Mouse (Mus musculus) c-Kit-negative CD71-positive TER-119-positive erythroid progenitor cells, embryonic 14.5 days (primary cell): ENCODE results near the gene Lipi.
A peak's percentile ranks its signal among the peaks of the same experiment; 100 is the strongest.

Experiments
- DNase-seq: peaks from one replicate; pipeline ENCODE4 v3.0.0-alpha.2; 2013; ENCODE audit warnings: low read depth, low spot score

Lipi gene

DNA sequence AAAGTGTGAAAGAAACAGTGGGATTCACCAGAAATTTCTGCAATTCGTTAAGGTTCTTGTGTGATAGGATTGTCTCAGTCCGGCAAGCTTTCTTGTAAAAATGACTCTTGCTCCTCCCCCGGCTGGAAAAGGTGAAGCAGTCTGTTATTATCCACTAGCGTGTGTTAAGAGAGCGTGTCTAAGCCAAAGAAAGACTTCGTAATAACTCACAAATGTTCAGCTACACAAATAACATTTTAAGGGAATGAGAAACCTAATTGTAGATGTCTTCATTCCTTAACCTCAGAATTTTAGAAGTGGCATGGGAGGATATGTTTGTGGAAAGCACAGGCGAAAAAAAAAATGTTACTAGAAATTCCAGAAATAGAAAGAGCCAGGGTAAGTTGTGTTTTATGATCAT, at the start of gene Lipi:
Lipi (minus strand) TSS at position 101 of the 400 bp plus-strand sequence.
- DNase-seq, result no peak

DNA sequence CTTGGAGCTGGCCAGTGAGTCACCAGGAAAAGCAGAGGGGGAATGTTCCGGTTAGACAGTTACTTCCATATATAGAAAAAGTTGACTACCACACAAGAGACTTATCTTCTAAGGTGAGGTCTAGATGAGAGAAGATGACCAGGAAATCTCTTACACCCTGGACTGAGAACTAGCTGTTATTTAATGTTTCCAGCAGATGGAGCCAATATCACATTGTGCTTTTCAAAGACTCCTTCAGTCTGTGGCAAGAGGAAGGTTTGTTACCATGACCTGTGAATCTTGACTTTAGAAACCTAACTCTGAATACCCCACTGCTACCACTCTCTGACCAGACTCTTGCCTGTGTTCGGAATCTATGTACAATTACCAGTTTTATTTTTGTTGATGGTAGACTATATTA, 42.0 kb upstream of the Lipi start:
- DNase-seq, result no peak

- DNase-seq, result peak; percentile 5
Observed at GRCm38 (mm10) chr16:75617651-75618349, 31.9 kb upstream of the Lipi start.

DNA sequence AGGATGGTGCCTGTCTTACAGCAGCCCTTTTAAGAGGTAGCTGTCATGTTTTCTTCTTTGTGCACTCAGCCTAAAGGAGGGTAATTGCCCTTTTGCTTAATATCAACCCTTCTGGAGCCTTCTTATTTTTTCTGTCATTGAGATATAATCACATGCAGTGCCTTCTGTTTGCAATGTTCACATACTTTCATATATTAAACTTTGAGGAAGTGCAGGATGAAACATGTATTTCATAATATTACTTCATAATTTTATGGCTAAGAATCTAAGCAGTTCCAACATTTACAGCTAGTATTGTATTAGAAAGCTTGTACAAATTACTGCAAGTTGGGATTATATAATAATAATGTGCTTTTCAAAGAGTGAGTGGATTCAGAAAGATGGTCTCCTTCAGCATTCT, 26.7 kb upstream of the Lipi start:
- DNase-seq, result no peak

DNA sequence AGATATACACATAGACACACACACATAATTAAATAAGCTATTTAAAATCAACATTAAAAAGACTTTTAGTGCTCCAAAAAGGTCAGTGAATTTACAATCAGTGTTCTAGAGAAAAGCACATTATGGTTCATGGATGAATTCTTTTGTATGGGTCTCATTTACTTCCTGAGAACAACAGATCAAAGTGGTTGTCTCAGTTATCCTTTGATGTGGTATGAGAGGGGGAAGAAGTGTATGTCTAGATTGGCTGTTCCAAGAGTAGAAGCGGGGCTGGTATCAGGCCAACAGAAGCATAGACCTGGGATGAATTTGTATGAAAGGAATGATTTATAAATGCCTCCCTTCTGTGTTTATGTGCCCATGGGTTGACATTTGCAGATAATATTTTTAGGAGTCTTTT, 20.6 kb upstream of the Lipi start:
- no peak for DNase-seq

DNA sequence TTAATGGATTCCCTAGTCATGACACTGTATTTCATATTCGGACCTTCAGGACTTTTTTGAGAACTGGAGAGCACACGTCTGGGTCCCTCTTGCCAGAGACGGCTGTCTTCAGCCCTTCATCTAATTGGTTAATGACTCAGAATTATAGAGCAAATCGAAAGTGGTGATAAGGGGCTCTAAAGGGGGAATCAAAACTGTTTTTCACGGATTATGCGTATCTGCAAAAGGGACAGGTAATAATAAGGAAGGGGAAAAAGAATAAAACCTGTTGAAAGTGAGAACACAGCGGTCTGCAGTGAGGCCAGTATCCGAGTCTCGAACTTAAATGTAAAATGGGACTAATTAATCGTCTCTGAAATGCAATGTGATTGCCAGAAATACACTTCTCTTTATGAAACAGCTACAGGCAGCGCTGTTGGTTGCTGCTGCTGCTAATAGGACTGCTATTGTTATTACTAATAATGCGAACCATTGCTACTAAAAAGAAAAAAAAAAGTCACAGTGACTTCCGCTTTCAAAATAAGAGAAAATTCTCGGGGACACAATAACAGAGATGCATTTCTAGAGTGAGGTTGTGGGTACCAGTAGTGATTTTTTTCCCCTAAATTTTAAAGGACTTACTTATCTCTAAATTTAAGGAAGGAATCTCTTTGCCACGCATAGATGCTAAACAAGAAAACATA, 7.8 kb upstream of the Lipi start:
- DNase-seq, result peak; percentile 3

- peak; percentile 59 for DNase-seq
Observed at GRCm38 (mm10) chr16:75592671-75593500, 7.0 kb upstream of the Lipi start, which contains the start of gene Rbm11. TSS of gene Rbm11 (plus strand) at chr16:75592844.

- no peak for DNase-seq
Observed at GRCm38 (mm10) chr16:75586466-75586865, 605 bp upstream of the Lipi start.

DNA sequence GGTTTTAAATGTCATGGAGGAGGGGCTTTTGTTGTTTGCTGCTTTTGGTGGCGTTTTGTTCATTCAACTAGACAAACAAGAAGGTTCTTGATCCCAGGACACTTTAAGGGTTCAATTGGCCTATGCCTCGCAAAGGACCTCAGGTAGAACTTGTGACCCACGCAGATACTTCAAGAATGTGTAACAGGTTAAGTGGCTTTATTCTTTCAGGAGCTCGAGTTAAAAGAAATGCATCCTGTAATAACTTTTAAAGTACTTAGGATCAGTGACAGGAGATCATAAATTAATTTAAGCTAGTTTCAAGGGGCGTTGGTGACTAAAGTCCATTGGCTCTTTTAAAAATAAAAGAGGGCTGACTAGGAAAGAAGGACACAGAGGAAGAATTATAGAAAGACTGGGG, 3.6 kb downstream of the Lipi start:
- no peak for DNase-seq

GRCm38 (mm10) chr16:75562910-75563309, 23.0 kb downstream of the Lipi start:
- no peak for DNase-seq

DNA sequence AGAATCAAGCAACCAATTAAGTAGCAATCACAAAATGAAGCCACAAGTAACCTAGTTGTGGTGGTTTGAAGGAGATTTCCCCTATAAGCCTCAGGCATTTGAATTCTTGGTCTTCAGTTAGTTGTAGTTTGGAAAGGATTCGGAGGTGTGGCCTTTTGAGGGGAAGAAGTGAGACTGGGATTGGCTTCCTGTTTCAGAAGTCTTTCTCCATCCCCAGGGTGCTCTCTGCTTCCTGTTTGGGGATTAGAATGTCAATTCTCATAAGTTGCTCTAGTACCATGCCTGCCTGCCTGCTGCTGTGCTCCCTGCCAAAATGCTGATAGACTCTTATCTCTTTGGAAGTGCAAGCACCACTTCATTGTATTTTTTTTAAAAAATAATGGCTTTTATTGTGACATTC, 40.6 kb downstream of the Lipi start:
- no peak for DNase-seq

DNA sequence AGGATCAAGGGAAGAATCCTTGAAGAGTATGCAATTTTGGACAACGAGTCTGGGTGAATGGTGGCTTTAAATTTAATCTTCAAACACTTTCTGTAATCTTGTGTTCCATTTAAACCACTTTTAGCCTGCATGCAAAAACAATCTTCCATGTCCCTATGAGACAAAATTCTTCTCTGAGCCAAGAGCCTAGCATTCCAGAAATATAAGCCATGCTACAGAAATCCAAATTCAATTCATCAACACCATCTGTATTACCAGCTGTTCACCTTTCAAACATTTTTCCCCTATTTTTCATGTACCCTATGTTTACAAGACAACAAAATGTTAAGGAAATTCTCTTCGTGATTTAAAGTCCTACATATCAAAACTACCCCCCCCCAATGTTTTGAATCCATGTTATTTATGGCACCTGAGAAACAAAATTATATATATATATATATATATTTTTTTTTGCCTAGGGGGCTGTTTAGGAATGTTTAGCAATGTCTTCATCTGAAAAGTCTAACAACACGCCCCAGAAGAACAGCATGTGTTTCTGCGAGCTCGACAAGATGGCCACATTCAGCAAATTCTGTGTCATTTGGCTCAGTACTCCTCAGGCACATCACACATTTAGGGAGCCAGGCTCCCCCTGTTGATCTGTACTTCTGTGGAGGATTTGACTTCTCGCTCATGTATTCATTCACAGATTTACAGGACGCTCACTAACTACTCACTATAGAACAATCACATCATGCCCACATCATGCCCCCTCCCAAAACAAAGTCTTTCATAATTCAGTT, 47.9 kb downstream of the Lipi start:
- no peak for DNase-seq

DNA sequence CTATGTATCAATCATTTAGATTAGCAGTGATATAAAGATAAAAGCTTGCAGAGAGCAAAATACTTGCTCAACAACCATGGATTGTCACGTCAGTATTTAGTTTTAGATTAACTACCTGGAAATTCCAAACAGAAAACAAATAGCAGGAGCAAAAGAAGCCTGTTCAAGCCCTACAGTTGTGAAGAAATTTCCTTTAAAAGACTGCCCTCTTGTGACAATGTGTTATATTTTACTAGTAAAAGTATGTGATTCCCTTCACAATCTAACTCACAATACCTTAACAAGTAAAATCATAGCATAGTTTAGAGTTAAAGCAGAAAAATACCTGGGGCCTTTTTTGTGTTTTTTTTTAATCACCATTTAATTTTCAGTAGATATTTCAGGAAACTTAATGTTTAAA, 54.2 kb downstream of the Lipi start:
- DNase-seq, result no peak

- DNase-seq, result no peak
Observed at GRCm38 (mm10) chr16:75496568-75496967, 89.3 kb downstream of the Lipi start.
